Mouse (Mus musculus) left cerebral cortex, adult 2 months (tissue): ENCODE measurements around the gene Cyp26c1. TPM values are rescaled to one million over a fixed set of nuclear protein-coding genes. Genes with fewer than 3 reads are reported as not detected.

Experiments
- DNase-seq, 2 experiments: peaks; one replicate each; pipeline ENCODE4 v3.0.0; 2021 to 2022; ENCODE audit warnings: low spot score in 2 of 2, mixed read lengths in 1 of 2; ENCODE audit errors: extremely low spot score in 1 of 2
- H3K27ac ChIP-seq: fragments of 200-600 bp; 2 replicates; pipeline ENCODE4 v1.8.1; 2022
- H3K4me3 ChIP-seq: fragments of 200-600 bp; 2 replicates; pipeline ENCODE4 v1.8.1; 2022
- CTCF ChIP-seq: fragments of 200-600 bp; IDR thresholded peaks from 2 replicates; pipeline ENCODE4 v1.8.1; 2022; ENCODE audit warnings: antibody characterized with exemption, mild to moderate bottlenecking, moderate library complexity
- intact Hi-C: fragments of 180-260 bp; cut with DNase I; formaldehyde crosslinking; loops from one replicate; pipeline ENCODE4 v1.15.1; 2025
- total RNA-seq, 2 experiments: library from RNA; stranded (reverse); gene quantifications; 2 replicates each; pipeline ENCODE4 v1.2.3; 2021

Gene Cyp26c1
- total RNA-seq, 2 experiments from 2014 or later = 0.38 TPM; not detected in 1

DNA sequence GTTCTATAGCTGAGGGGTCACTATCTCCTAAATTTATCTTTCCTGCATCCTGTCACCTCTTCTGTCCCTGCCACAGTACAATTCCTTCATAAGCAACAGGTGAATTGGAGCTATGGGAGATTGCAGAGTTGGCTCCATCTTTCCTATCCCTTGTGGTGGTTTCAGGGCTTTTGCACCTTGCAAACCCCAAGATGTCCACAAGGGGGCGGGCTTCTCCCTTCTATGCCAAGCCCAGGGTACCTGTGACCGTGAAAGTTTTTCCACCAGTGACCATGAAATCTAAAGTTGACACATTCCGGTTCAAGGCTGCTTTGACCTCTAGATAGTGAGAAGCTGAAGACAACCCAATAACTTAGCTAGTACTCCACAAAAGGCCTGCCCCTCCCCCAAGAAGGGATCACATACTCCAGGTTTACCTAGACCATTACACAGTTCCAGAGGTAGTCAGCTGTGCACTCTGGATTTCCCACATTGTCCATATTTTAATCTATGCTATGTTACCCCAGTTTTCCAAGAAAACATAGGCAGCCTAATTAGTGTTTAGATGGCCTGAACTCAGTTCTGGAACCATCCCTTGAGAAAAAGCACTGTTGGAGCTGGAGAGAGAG, 18.6 kb downstream of the Cyp26c1 start:
- no peak overlapping the region for H3K27ac ChIP-seq
- DNase-seq = peak; percentile 66 to 75
- no peak overlapping the region for H3K4me3 ChIP-seq
- intact Hi-C loops = loop anchor here (1.0 to 10.0 kb wide), 3 partner anchors 183 to 351 kb away; partner anchors contain the start of gene Cep55
- peak; percentile 96 for TF ChIP-seq CTCF

DNA sequence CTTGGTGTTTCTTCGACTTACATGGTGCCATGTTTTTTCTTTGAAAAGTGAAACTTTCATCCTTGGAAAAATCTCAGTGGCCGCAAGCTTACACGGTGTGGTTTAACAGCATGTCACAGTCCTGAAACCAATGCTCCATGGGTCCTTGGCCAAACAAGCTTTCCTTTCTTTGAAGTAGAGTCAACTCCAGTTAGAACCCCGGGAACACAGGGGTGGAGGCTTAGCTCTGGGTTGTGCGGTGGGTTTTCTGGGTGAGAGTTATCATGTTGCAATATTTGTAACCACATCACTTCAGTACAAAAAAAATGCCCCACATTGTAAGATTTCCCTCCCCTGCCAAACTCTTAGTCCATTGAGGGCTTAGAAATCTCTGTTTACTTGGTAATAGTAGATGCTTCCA, 20.3 kb downstream of the Cyp26c1 start:
- no peak for TF ChIP-seq CTCF
- Histone ChIP-seq H3K27ac (no peak overlapping the region), H3K4me3 (no peak overlapping the region)
- no peak for DNase-seq
- intact Hi-C loops = loop anchor here (2.0 to 10.0 kb wide), 2 partner anchors 231 to 349 kb away; partner anchors contain the start of gene Cep55

DNA sequence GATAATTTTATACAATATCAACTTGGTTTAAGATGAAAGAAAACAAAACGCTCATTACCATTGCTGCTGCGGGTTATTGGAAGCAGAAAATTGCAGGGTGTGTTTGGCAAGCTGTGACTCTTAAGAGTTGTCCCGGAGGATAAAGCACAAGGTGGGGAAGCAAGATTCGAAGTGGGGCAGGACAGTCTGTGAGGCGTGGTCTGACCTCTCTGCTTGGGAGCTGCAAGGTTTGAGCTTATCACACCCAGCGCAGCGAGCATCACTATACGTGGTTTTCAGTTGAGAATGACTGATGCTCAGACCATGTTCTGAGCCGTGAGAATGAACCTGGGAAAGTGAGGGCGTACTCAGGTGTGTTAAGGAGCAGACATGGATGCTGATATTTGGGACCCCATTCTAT, 29.3 kb downstream of the Cyp26c1 start:
- DNase-seq = no peak
- no peak for TF ChIP-seq CTCF
- Histone ChIP-seq H3K4me3 (no peak overlapping the region), H3K27ac (no peak overlapping the region)
- intact Hi-C loops = no loop called here

DNA sequence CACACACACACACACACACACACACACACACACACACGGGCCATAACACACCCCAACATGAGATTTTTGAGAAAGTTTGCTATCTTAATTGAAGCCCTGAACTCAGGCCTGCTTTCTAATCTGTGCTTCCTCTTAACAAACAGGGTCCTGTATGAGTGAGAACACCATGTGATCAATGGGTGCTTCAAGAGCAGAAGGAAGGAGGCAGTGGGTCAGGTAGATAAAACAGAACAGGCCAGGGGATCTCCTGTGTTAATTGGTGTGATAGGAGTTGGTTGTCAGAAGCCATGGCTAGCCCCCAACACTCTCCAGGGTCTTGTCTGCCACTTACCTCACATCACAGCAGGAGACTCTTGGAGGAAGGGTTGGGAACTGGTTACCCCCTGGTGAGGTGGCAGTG, 30.6 kb downstream of the Cyp26c1 start:
- no peak for TF ChIP-seq CTCF

DNA sequence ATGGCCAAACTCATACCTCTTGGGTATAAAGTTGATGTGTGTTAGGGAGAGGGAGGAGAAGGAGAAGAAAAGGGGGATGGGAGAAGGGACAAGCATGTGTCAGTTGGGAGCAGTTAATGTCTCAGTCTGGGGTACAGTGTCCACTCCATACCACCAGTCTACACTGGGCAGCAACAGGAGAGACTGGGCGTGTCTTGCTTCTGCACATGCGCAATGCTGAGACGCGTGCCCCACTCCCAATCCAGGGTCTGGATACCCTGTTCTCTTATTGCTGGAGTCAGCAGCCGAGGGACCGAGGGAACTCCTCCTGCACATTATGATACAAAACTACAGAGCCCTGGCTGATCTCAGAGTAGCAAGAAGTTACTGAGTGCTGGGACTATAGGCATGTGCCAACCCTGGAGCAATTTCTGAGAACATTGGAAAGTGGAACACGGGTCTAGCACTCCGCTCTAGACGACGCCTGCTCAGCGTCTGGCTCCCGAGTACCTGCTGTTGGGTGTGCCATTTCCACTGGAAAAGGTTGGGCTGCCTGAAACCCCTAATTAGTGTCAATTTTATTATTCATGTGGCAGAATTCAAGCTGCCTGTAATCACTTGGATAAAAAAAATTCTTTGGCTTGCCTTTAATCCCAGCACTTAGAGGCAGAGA, 31.3 kb downstream of the Cyp26c1 start:
- no peak overlapping the region for H3K4me3 ChIP-seq
- no peak for TF ChIP-seq CTCF
- no peak for DNase-seq
- intact Hi-C loops = no loop called here
- H3K27ac ChIP-seq = no peak overlapping the region

More for the DNA sequence above, 30.6 kb downstream of the Cyp26c1 start:
- H3K4me3 ChIP-seq = no peak overlapping the region
- intact Hi-C loops = no loop called here
- DNase-seq = no peak
- no peak overlapping the region for H3K27ac ChIP-seq

DNA sequence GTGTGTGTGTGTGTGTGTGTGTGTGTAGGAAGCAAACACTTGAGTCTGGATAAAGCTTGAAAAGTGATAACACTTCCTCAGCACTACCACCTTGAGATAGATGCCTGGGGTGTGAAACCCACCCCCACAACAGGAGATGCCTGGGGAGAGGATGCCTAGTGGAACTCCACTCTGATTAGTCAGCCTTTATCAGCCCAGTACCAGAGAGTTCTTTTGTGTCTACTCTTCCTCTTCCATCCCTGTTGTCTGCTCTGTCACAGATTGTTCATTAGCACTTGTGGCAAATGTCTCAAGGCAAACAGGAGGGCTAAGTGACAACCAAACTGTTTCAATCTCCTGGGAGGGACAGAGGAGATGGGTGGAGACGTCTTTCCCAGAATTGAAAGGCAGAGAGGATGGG, 33.8 kb downstream of the Cyp26c1 start:
- intact Hi-C loops = no loop called here
- H3K4me3 ChIP-seq = no peak overlapping the region
- H3K27ac ChIP-seq = no peak overlapping the region
- DNase-seq = no peak
- TF ChIP-seq CTCF = no peak

DNA sequence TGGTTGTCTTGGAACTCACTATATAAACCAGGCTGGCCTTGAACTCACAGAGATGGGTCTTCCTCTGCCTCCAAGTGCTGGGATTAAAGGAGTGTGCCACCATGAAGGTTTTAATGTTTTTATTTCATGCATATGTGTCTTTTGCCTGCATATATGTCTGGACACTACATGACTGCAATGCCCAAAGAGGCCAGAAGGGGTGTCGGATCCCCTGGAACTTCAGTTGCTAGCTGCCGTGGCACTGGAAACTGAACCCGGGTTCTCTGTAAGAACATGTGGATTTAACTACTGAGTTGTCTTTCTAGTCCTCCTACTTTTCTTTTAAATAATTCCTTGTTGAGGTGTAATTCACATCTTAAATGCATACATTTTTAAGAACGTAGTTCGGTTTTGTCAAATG, 39.2 kb downstream of the Cyp26c1 start:
- DNase-seq = no peak
- TF ChIP-seq CTCF = no peak; the same call in 1 of the 2 replicates
- no peak overlapping the region for H3K27ac ChIP-seq

DNA sequence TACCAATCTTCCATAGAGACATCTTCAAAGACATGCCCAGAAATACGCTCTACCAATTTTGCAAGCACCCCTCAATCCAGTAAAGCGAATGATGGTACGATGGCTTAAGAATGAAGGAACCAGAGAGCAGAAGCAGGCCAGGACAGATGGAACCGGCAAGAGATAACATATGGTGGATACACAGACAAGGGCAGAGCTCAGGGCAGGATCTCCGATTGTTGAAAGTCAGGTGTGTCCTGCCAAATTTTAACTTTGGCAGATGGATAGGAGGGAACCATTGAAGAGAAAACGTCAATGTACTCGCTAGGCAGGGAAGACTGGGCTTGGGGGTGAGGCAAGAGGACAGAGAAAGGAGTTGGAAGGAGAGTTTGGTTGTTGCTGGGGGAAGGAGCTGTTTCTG, 41.2 kb downstream of the Cyp26c1 start:
- H3K4me3 ChIP-seq = no peak overlapping the region
- no peak for TF ChIP-seq CTCF
- intact Hi-C loops = no loop called here
- DNase-seq = no peak
- no peak overlapping the region for H3K27ac ChIP-seq

More for the DNA sequence above, 39.2 kb downstream of the Cyp26c1 start:
- intact Hi-C loops = no loop called here
- no peak overlapping the region for H3K4me3 ChIP-seq

DNA sequence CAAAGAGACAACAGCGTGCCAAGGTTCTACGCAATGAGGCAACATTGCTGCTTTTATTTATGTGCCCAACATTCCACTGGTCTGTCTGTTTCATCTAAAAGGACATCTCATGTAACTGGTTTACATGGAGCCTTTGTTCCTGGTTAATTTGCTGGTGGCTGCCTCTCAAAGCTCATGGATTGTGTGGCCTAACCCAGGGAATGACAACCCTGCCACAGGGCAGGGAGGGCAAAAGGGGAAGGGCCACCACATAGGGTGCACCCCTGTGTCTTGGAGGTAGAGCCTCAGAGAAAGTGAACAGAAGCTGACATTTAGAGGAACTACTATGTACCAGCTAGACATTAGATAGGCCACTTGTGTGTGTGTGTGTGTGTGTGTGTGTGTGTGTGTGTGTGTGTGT, 42.0 kb downstream of the Cyp26c1 start:
- Histone ChIP-seq H3K27ac (no peak overlapping the region), H3K4me3 (no peak overlapping the region)
- intact Hi-C loops = no loop called here
- TF ChIP-seq CTCF = no peak
- no peak for DNase-seq

DNA sequence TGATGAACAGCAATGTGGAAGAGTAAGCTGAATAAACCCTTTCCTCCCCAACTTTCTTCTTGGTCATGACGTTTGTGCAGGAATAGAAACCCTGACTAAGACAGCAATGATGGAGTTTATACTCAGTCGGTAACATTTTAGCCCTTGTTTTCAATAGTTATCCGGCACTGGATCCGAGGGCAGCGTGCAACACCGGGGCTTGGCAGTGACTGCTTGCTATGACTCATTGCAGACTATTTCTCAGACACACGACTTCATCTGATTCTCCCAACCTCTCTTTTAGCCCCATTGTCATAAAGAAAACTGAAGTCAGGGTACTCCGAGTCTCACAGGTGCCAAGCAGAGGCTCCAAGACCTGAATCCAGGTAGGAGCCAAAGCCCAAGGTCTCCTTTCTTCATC, 50.0 kb downstream of the Cyp26c1 start:
- TF ChIP-seq CTCF = no peak

DNA sequence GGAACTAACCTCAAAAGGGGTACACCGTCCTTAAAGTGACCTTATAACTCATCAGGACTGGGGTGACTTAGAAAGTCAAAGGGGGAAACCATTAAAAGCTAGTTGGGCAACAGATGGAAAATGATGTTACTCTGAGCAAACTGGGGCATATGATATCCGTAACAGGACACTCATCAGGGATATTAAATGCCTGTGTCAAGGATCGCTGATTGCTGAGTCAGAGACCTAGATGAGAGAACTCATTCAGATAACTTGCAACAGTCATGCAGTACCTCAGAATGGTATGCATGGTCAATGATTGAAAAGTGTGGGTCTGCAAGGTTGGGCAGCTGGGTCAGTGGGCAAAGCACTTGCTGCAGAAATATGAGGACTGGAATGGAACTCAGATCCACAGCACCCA, 53.2 kb downstream of the Cyp26c1 start:
- Histone ChIP-seq H3K27ac (no peak overlapping the region), H3K4me3 (no peak overlapping the region)
- intact Hi-C loops = no loop called here
- no peak for DNase-seq
- no peak for TF ChIP-seq CTCF

More for the DNA sequence above, 50.0 kb downstream of the Cyp26c1 start:
- no peak overlapping the region for H3K4me3 ChIP-seq
- DNase-seq = no peak
- intact Hi-C loops = no loop called here
- H3K27ac ChIP-seq = no peak overlapping the region

DNA sequence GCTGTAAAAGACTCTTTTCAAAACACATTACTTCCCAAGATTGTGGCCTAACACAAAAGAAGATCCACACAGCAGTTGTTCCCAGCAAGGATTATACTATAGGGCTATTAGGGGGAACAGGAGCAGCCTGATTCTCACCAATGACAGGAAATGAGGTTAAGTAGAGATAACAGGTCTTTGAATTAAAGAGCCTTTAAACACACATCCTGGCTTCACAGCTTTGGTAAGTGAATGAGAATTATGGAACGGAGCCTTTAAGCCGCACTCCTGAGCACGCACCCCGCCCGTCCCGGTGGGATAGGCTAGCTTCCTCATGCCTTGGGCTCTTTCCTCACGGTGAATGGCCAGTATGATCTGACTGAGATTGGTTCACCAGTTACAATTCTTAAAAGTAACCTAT, 54.7 kb downstream of the Cyp26c1 start:
- no peak for DNase-seq
- TF ChIP-seq CTCF = no peak
- Histone ChIP-seq H3K27ac (no peak overlapping the region), H3K4me3 (no peak overlapping the region)
- intact Hi-C loops = no loop called here

Other genes starting within 250 kb of the Cyp26c1 start
- 10 to 100 TPM; 40.3 to 43.4 TPM for gene Exoc6, start 135.2 kb upstream of the Cyp26c1 start, total RNA-seq
- gene Cyp26a1, start 12.2 kb downstream of the Cyp26c1 start, total RNA-seq = under 1 TPM; 0.26 to 0.38 TPM